Mouse (Mus musculus) MEL (cell line): ENCODE results near the gene Gatad2a. TPM values are rescaled to one million over a fixed set of nuclear protein-coding genes. Genes with fewer than 3 reads are reported as not detected.

Source experiments
- DNase-seq: peaks from one replicate; pipeline ENCODE4 v3.0.0; 2011; ENCODE audit warnings: low read depth, low spot score
- H3K27ac ChIP-seq: 2 replicates; pipeline ENCODE4 v1.5.1; 2012; ENCODE audit warnings: low read depth, mild to moderate bottlenecking, control low read depth, low read length, moderate library complexity; ENCODE audit not compliant: control insufficient read depth
- H3K27me3 ChIP-seq, 2 experiments: fragments of 150-350 bp in 1 of 2; sonication (generic) in 1 of 2; 2 replicates each; pipeline ENCODE4 v1.6.1; 2012; ENCODE audit warnings: low read length in 2 of 2, mild to moderate bottlenecking in 2 of 2, improper control_type of control experiment in 1 of 2, moderate library complexity in 1 of 2; ENCODE audit not compliant: insufficient read depth in 2 of 2, control insufficient read depth in 1 of 2
- H3K36me3 ChIP-seq, 2 experiments: 2 replicates each; pipeline ENCODE4 v1.6.1; 2012 to 2014; ENCODE audit warnings: low read length in 2 of 2, improper control_type of control experiment in 1 of 2, inconsistent platforms in 1 of 2, mild to moderate bottlenecking in 1 of 2; ENCODE audit not compliant: insufficient read depth in 2 of 2, control insufficient read depth in 1 of 2
- H3K4me1 ChIP-seq, 2 experiments: fragments of 150-350 bp in 1 of 2; sonication (generic) in 1 of 2; 2 replicates each; pipeline ENCODE4 v1.6.1; 2012; ENCODE audit warnings: low read length in 2 of 2, improper control_type of control experiment in 1 of 2, mild to moderate bottlenecking in 1 of 2; ENCODE audit not compliant: insufficient read depth in 2 of 2, control insufficient read depth in 1 of 2
- H3K4me3 ChIP-seq, 2 experiments: fragments of 150-350 bp in 1 of 2; sonication (generic) in 1 of 2; 2 replicates each; pipeline ENCODE4 v1.5.1; 2012; ENCODE audit warnings: low read depth in 2 of 2, low read length in 2 of 2, mild to moderate bottlenecking in 2 of 2, moderate library complexity in 2 of 2, control low read depth in 1 of 2, improper control_type of control experiment in 1 of 2; ENCODE audit not compliant: control insufficient read depth in 1 of 2, insufficient read depth in 1 of 2
- H3K79me2 ChIP-seq: 2 replicates; pipeline ENCODE4 v1.6.1; 2012; ENCODE audit warnings: mild to moderate bottlenecking, low read length, moderate library complexity; ENCODE audit not compliant: control insufficient read depth, poor library complexity, insufficient read depth
- H3K9ac ChIP-seq: 2 replicates; pipeline ENCODE4 v1.6.1; 2012; ENCODE audit warnings: low read depth, mild to moderate bottlenecking, control low read depth, low read length, moderate library complexity; ENCODE audit not compliant: control insufficient read depth, poor library complexity, severe bottlenecking
- H3K9me3 ChIP-seq: fragments of 150-350 bp; sonication (generic); replicated peaks from 2 replicates; pipeline ENCODE4 v1.6.1; 2012; ENCODE audit warnings: mild to moderate bottlenecking, low read length, improper control_type of control experiment, moderate library complexity; ENCODE audit not compliant: insufficient read depth
- BHLHE40 ChIP-seq: IDR thresholded peaks from 2 replicates; pipeline ENCODE4 v1.6.1; 2012; ENCODE audit warnings: low read depth, mild to moderate bottlenecking, inconsistent platforms, low read length, improper control_type of control experiment, borderline replicate concordance
- CHD2 ChIP-seq: IDR thresholded peaks from 2 replicates; pipeline ENCODE4 v1.6.1; 2011; ENCODE audit warnings: low read length, improper control_type of control experiment
- E2F4 ChIP-seq: IDR thresholded peaks from 2 replicates; pipeline ENCODE4 v1.6.1; 2011; ENCODE audit warnings: low read depth, low read length, improper control_type of control experiment, borderline replicate concordance
- EP300 ChIP-seq, 2 experiments: IDR thresholded peaks; 2 replicates each; pipeline ENCODE4 v1.6.1; 2011; ENCODE audit warnings: improper control_type of control experiment in 2 of 2, low read length in 2 of 2, low read depth in 1 of 2, mild to moderate bottlenecking in 1 of 2
- ETS1 ChIP-seq: IDR thresholded peaks from 2 replicates; pipeline ENCODE4 v1.6.1; 2012; ENCODE audit warnings: low read depth, mild to moderate bottlenecking, inconsistent platforms, low read length, improper control_type of control experiment, moderate library complexity
- GABPA ChIP-seq: IDR thresholded peaks from 2 replicates; pipeline ENCODE4 v1.6.1; 2012; ENCODE audit warnings: low read depth, mild to moderate bottlenecking, inconsistent platforms, low read length, improper control_type of control experiment, moderate library complexity
- GATA1 ChIP-seq: IDR thresholded peaks from 2 replicates; pipeline ENCODE4 v1.6.1; 2011; ENCODE audit warnings: low read depth, low read length, improper control_type of control experiment
- HCFC1 ChIP-seq: IDR thresholded peaks from 2 replicates; pipeline ENCODE4 v1.6.1; 2012; ENCODE audit warnings: low read depth, mild to moderate bottlenecking, inconsistent platforms, low read length, improper control_type of control experiment, moderate library complexity
- JUND ChIP-seq: IDR thresholded peaks from 2 replicates; pipeline ENCODE4 v1.6.1; 2011; ENCODE audit warnings: low read depth, mild to moderate bottlenecking, improper control_type of control experiment, low read length
- KAT2A ChIP-seq: conservative IDR thresholded peaks from 2 replicates; pipeline ENCODE4 v1.6.1; 2012; ENCODE audit warnings: low read depth, low read length, improper control_type of control experiment, inconsistent platforms
- MAFK ChIP-seq: IDR thresholded peaks from 2 replicates; pipeline ENCODE4 v1.6.1; 2011; ENCODE audit warnings: low read depth, mild to moderate bottlenecking, low read length, improper control_type of control experiment, borderline replicate concordance
- MAX ChIP-seq: IDR thresholded peaks from 2 replicates; pipeline ENCODE4 v1.6.1; 2011; ENCODE audit warnings: low read length, improper control_type of control experiment
- NELFE ChIP-seq: IDR thresholded peaks from 2 replicates; pipeline ENCODE4 v1.6.1; 2011; ENCODE audit warnings: low read depth, low read length, improper control_type of control experiment
- NRF1 ChIP-seq: IDR thresholded peaks from 2 replicates; pipeline ENCODE4 v1.6.1; 2014; ENCODE audit warnings: low read depth, mild to moderate bottlenecking, inconsistent platforms, low read length, improper control_type of control experiment, moderate library complexity; ENCODE audit not compliant: poor library complexity, insufficient read depth, severe bottlenecking
- POLR2A ChIP-seq, 2 experiments: IDR thresholded peaks; 2 replicates each; pipeline ENCODE4 v1.6.1; 2011 to 2012; ENCODE audit warnings: low read length in 2 of 2, mild to moderate bottlenecking in 2 of 2, control low read depth in 1 of 2, improper control_type of control experiment in 1 of 2, low read depth in 1 of 2, moderate library complexity in 1 of 2; ENCODE audit not compliant: control insufficient read depth in 1 of 2, insufficient read depth in 1 of 2, poor library complexity in 1 of 2
- POLR2AphosphoS2 ChIP-seq: IDR thresholded peaks from 2 replicates; pipeline ENCODE4 v1.6.1; 2011; ENCODE audit warnings: low read length, improper control_type of control experiment
- POLR2AphosphoS5 ChIP-seq: IDR thresholded peaks from 2 replicates; pipeline ENCODE4 v1.6.1; 2012; ENCODE audit warnings: low read depth, borderline replicate concordance, mild to moderate bottlenecking, inconsistent platforms, low read length, moderate library complexity, mixed read lengths
- RAD21 ChIP-seq: IDR thresholded peaks from 2 replicates; pipeline ENCODE4 v1.6.1; 2011; ENCODE audit warnings: mild to moderate bottlenecking, low read depth, low read length, improper control_type of control experiment
- RCOR1 ChIP-seq: IDR thresholded peaks from 2 replicates; pipeline ENCODE4 v1.6.1; 2012; ENCODE audit warnings: low read depth, mild to moderate bottlenecking, inconsistent platforms, low read length, improper control_type of control experiment
- SIN3A ChIP-seq: IDR thresholded peaks from 2 replicates; pipeline ENCODE4 v1.6.1; 2012; ENCODE audit warnings: low read length, improper control_type of control experiment, inconsistent platforms
- SMC3 ChIP-seq: IDR thresholded peaks from 2 replicates; pipeline ENCODE4 v1.6.1; 2011; ENCODE audit warnings: low read depth, low read length, improper control_type of control experiment
- TAL1 ChIP-seq: IDR thresholded peaks from 2 replicates; pipeline ENCODE4 v1.6.1; 2012; ENCODE audit warnings: mild to moderate bottlenecking, inconsistent platforms, low read length, moderate library complexity, mixed read lengths
- TBP ChIP-seq: IDR thresholded peaks from 2 replicates; pipeline ENCODE4 v1.8.0; 2011; ENCODE audit warnings: low read depth, low read length, improper control_type of control experiment
- TCF12 ChIP-seq: IDR thresholded peaks from 2 replicates; pipeline ENCODE4 v1.6.1; 2014; ENCODE audit warnings: low read depth, mild to moderate bottlenecking, inconsistent platforms, low read length, improper control_type of control experiment, moderate library complexity
- UBTF ChIP-seq: IDR thresholded peaks from 2 replicates; pipeline ENCODE4 v1.6.1; 2012; ENCODE audit warnings: low read depth, mild to moderate bottlenecking, inconsistent platforms, low read length, improper control_type of control experiment, moderate library complexity, borderline replicate concordance; ENCODE audit not compliant: insufficient read depth
- USF1 ChIP-seq: IDR thresholded peaks from 2 replicates; pipeline ENCODE4 v1.6.1; 2014; ENCODE audit warnings: low read depth, mild to moderate bottlenecking, inconsistent platforms, low read length, improper control_type of control experiment, moderate library complexity
- USF2 ChIP-seq, 2 experiments: IDR thresholded peaks; 2 replicates each; pipeline ENCODE4 v1.6.1; 2011 to 2012; ENCODE audit warnings: improper control_type of control experiment in 2 of 2, low read length in 2 of 2, borderline replicate concordance in 1 of 2, inconsistent platforms in 1 of 2, low read depth in 1 of 2, mild to moderate bottlenecking in 1 of 2; ENCODE audit not compliant: insufficient read depth in 1 of 2
- ZC3H11A ChIP-seq: IDR thresholded peaks from 2 replicates; pipeline ENCODE4 v1.6.1; 2012; ENCODE audit warnings: low read depth, mild to moderate bottlenecking, inconsistent platforms, low read length, improper control_type of control experiment
- ZKSCAN1 ChIP-seq: IDR thresholded peaks from 2 replicates; pipeline ENCODE4 v1.6.1; 2012; ENCODE audit warnings: low read depth, mild to moderate bottlenecking, inconsistent platforms, low read length, improper control_type of control experiment, moderate library complexity
- ZMIZ1 ChIP-seq: IDR thresholded peaks from 2 replicates; pipeline ENCODE4 v1.6.1; 2012; ENCODE audit warnings: low read depth, mild to moderate bottlenecking, inconsistent platforms, low read length, improper control_type of control experiment, moderate library complexity
- ZNF384 ChIP-seq: IDR thresholded peaks from 2 replicates; pipeline ENCODE4 v1.6.1; 2012; ENCODE audit warnings: low read depth, mild to moderate bottlenecking, inconsistent platforms, low read length, improper control_type of control experiment
- polyA plus RNA-seq, 2 experiments: library from polyadenylated mRNA; stranded (reverse) in 1 of 2; unstranded in 1 of 2; fragments of >175 nt in 1 of 2; fragments of >200 nt in 1 of 2; gene quantifications; 2 replicates each; pipeline versions ENCODE4 v1.2.1 to v1.2.4; 2012; ENCODE audit warnings: low replicate concordance in 2 of 2, low read depth in 1 of 2; ENCODE audit not compliant: insufficient read length in 2 of 2, insufficient read depth in 1 of 2, missing spikeins in 1 of 2
- total RNA-seq: library from RNA; depleted of rRNA; stranded (reverse); fragments of 300-350 nt; gene quantifications from 2 replicates; pipeline ENCODE4 v1.2.3, GENCODE M21; 2012

Gatad2a gene
- total and polyA plus RNA-seq, 3 experiments = 38.0 to 129 (median 111) TPM

GRCm38 (mm10) chr8:69874654-69875053, 121.5 kb downstream of the Gatad2a start:
- Histone ChIP-seq H3K27me3 (no peaks in the 10 kb centered on the region), H3K4me3 (no peak overlapping the region), H3K9ac (no peak overlapping the region), H3K4me1 (no peaks in the 10 kb centered on the region), H3K27ac (no peak overlapping the region), H3K79me2 (no peaks in the 10 kb centered on the region), H3K9me3 (no peaks in the 10 kb centered on the region), H3K36me3 (no peaks in the 10 kb centered on the region)
- no peak for DNase-seq
- TF ChIP-seq MAFK (no peak), RAD21 (no peak), GABPA (no peak), HCFC1 (no peak), CHD2 (no peak), NRF1 (no peak), TBP (no peak), POLR2AphosphoS5 (no peak), EP300 (IDR thresholded peaks at IDR 0.05; ENCODE audit: low read depth in 1 of 2, low read length in 2 of 2) (no peak), POLR2AphosphoS2 (no peak), NELFE (no peak), ZC3H11A (no peak), KAT2A (no peak), MAX (no peak), E2F4 (no peak), ZNF384 (no peak), ZMIZ1 (no peak), UBTF (no peak), TAL1 (no peak), SIN3A (no peak)

- H3K36me3 ChIP-seq = no peaks in the 10 kb centered on the region
- H3K79me2 ChIP-seq = no peaks in the 10 kb centered on the region
- no peaks in the 10 kb centered on the region for H3K27me3 ChIP-seq
- H3K9ac ChIP-seq = no peak overlapping the region
- H3K27ac ChIP-seq = no peak overlapping the region
- no peaks in the 10 kb centered on the region for H3K4me1 ChIP-seq
- no peaks in the 10 kb centered on the region for H3K9me3 ChIP-seq
- peak; percentile 71 for DNase-seq
- no peak overlapping the region for H3K4me3 ChIP-seq
- no peak for TF ChIP-seq EP300 (IDR thresholded peaks at IDR 0.05; ENCODE audit: low read depth in 1 of 2, low read length in 2 of 2)
- TF ChIP-seq NELFE = no peak
- TF ChIP-seq USF1 = no peak
- no peak for TF ChIP-seq BHLHE40
- TF ChIP-seq UBTF = no peak
- no peak for TF ChIP-seq GATA1
- TF ChIP-seq MAX = no peak
- no peak for TF ChIP-seq JUND
- no peak for TF ChIP-seq NRF1
- TF ChIP-seq HCFC1 = no peak
- TF ChIP-seq USF2 (IDR thresholded peaks at IDR 0.05; ENCODE audit: borderline replicate concordance in 1 of 2, insufficient read depth in 1 of 2, low read depth in 1 of 2, low read length in 2 of 2) = no peak
- peak; percentile 91 for TF ChIP-seq SMC3
- TF ChIP-seq CHD2 = no peak
- no peak for TF ChIP-seq ZKSCAN1
- TF ChIP-seq RAD21 = peak; percentile 90
- no peak for TF ChIP-seq KAT2A
- no peak for TF ChIP-seq TAL1
- TF ChIP-seq GABPA = no peak
- TF ChIP-seq TCF12 = no peak
- TF ChIP-seq ZNF384 = peak; percentile 63
- TF ChIP-seq TBP = no peak
- no peak for TF ChIP-seq RCOR1
- no peak for TF ChIP-seq ETS1
- TF ChIP-seq ZMIZ1 = no peak
- TF ChIP-seq POLR2A (IDR thresholded peaks at IDR 0.05; ENCODE audit: control insufficient read depth in 1 of 2, insufficient read depth in 1 of 2, low read depth in 1 of 2, low read length in 2 of 2, poor library complexity in 1 of 2) = no peak
These were observed 122.0 kb downstream of the Gatad2a start for GRCm38 (mm10) chr8:69874155-69874554.
